Mouse (Mus musculus) left cerebral cortex, postnatal 4 days (tissue): ENCODE results near the gene Slc25a10. TPM values are rescaled to one million over a fixed set of nuclear protein-coding genes. Genes with fewer than 3 reads are reported as not detected.
A peak's percentile ranks its signal among the peaks of the same experiment; 100 is the strongest.

Source experiments
- DNase-seq: peaks from one replicate; pipeline ENCODE4 v3.0.0-alpha.2; 2022
- intact Hi-C: fragments of 180-260 bp; cut with DNase I; formaldehyde crosslinking; loops from one replicate; pipeline ENCODE4 v1.15.1; 2025
- total RNA-seq, 2 experiments: library from RNA; stranded (reverse); gene quantifications; 2 replicates each; pipeline ENCODE4 v1.2.3; 2021

The Slc25a10 gene
- total RNA-seq: 10 to 100 TPM; 27.2 to 27.6 TPM

- peak; percentile 87 for DNase-seq
- intact Hi-C loops: no loop called here
Observed at GRCm38 (mm10) chr11:120491317-120492023, at the start of gene Slc25a10. Slc25a10 (plus strand) TSS chr11:120491840.

GRCm38 (mm10) chr11:120442344-120442743, 49.3 kb upstream of the Slc25a10 start, which contains the start of gene Tspan10:
Tspan10 (plus strand) TSS chr11:120442644.
- intact Hi-C loops: no loop called here
- no peak for DNase-seq

- intact Hi-C loops: no loop called here
- DNase-seq: no peak
Observed at GRCm38 (mm10) chr11:120442765-120443280, 48.8 kb upstream of the Slc25a10 start.

- intact Hi-C loops: no loop called here
Observed at GRCm38 (mm10) chr11:120444106-120444505, 47.5 kb upstream of the Slc25a10 start.

GRCm38 (mm10) chr11:120445475-120445874, 46.2 kb upstream of the Slc25a10 start:
- intact Hi-C loops: no loop called here

More at GRCm38 (mm10) chr11:120444106-120444505, 47.5 kb upstream of the Slc25a10 start:
- no peak for DNase-seq

GRCm38 (mm10) chr11:120447179-120447578, 44.5 kb upstream of the Slc25a10 start:
- intact Hi-C loops: no loop called here
- DNase-seq: no peak

More at GRCm38 (mm10) chr11:120445475-120445874, 46.2 kb upstream of the Slc25a10 start:
- DNase-seq: no peak

GRCm38 (mm10) chr11:120452246-120452645, 39.4 kb upstream of the Slc25a10 start:
- intact Hi-C loops: no loop called here
- DNase-seq: no peak

GRCm38 (mm10) chr11:120453306-120453705, 38.3 kb upstream of the Slc25a10 start, which contains the start of gene Pde6g:
Pde6g (minus strand) TSS chr11:120453500.
- intact Hi-C loops: no loop called here
- no peak for DNase-seq

GRCm38 (mm10) chr11:120454965-120455364, 36.7 kb upstream of the Slc25a10 start:
- intact Hi-C loops: no loop called here

GRCm38 (mm10) chr11:120455413-120455812, 36.2 kb upstream of the Slc25a10 start:
- intact Hi-C loops: no loop called here
- no peak for DNase-seq

More at GRCm38 (mm10) chr11:120454965-120455364, 36.7 kb upstream of the Slc25a10 start:
- DNase-seq: no peak

- DNase-seq: no peak
- intact Hi-C loops: no loop called here
Observed at GRCm38 (mm10) chr11:120457370-120457769, 34.3 kb upstream of the Slc25a10 start.

GRCm38 (mm10) chr11:120457772-120458751, 33.6 kb upstream of the Slc25a10 start, which contains the start of the genes Oxld1 and Ccdc137:
Oxld1 (minus strand) TSS chr11:120458068.
Ccdc137 (plus strand) TSS chr11:120458115.
- DNase-seq: peak; percentile 73
- intact Hi-C loops: no loop called here

- intact Hi-C loops: no loop called here
Observed at GRCm38 (mm10) chr11:120458847-120459597, 32.6 kb upstream of the Slc25a10 start.

GRCm38 (mm10) chr11:120463536-120463935, 28.1 kb upstream of the Slc25a10 start:
- no peak for DNase-seq
- intact Hi-C loops: no loop called here

More at GRCm38 (mm10) chr11:120458847-120459597, 32.6 kb upstream of the Slc25a10 start:
- DNase-seq: no peak

GRCm38 (mm10) chr11:120464365-120464764, 27.3 kb upstream of the Slc25a10 start:
- intact Hi-C loops: no loop called here
- no peak for DNase-seq

- no peak for DNase-seq
- intact Hi-C loops: no loop called here
Observed at GRCm38 (mm10) chr11:120465521-120465920, 26.1 kb upstream of the Slc25a10 start.

GRCm38 (mm10) chr11:120467051-120467735, 24.4 kb upstream of the Slc25a10 start, which contains the start of gene Arl16:
Arl16 (minus strand) TSS chr11:120467607.
- peak; percentile 96 for DNase-seq
- intact Hi-C loops: no loop called here

GRCm38 (mm10) chr11:120467736-120468092, 23.9 kb upstream of the Slc25a10 start:
- intact Hi-C loops: no loop called here
- no peak for DNase-seq

- no peak for DNase-seq
- intact Hi-C loops: no loop called here
Observed at GRCm38 (mm10) chr11:120472052-120472451, 19.6 kb upstream of the Slc25a10 start.
